Mouse (Mus musculus): ENCODE measurements around the gene Col5a3. TPM values are rescaled to one million over a fixed set of nuclear protein-coding genes. Genes with fewer than 3 reads are reported as not detected.

Gene Col5a3
- polyA plus RNA-seq, 1 experiment: 4.3 TPM

- TF ChIP-seq CTCF (IDR thresholded peaks at IDR 0.05; ENCODE audit: borderline replicate concordance, control insufficient read depth, extremely low read depth, insufficient read depth, low read length, poor library complexity) (no peak), POLR2A (IDR thresholded peaks at IDR 0.05; ENCODE audit: control insufficient read depth, extremely low read depth, insufficient read depth, low read length, poor library complexity) (no peak)
- Histone ChIP-seq H3K4me1 (replicated peaks; ENCODE audit: control insufficient read depth, insufficient read depth, low read length) (no peaks in the 10 kb centered on the region), H3K36me3 (ENCODE audit: control insufficient read depth, insufficient read depth, low read length) (no peaks in the 10 kb centered on the region), H3K4me3 (ENCODE audit: control insufficient read depth, insufficient read depth, low read length) (no peak overlapping the region), H3K27ac (ENCODE audit: control insufficient read depth, insufficient read depth, low read length) (no peak overlapping the region), H3K27me3 (ENCODE audit: control insufficient read depth, insufficient read depth, low read length) (no peaks in the 10 kb centered on the region)
- no peak for DNase-seq
- 16% methylated on average over 7 of the region's 7 CpGs for WGBS
These were observed 20.6 kb downstream of the Col5a3 start for GRCm38 (mm10) chr9:20794108-20794806.

DNA sequence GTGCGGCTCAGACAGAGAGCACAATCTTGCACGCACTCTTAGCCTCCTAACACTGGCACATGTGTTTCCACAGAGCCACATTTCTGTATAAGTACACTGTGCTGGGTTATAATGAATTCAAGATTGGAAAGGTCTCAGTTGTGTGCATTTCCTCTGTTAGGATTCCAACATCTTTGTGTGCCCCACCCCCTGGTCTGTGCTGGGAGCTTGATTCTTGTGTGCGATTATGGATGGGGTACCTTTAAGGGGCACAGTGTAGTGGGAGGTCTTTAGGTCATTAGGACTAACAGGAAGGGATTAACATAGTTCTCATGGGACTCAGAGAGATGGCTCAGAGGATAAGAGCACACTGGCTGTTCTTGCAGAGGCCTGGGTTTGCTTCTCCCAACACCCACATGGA lies 24.5 kb downstream of the Col5a3 start:
- no peak for TF ChIP-seq CTCF (IDR thresholded peaks at IDR 0.05; ENCODE audit: borderline replicate concordance, control insufficient read depth, extremely low read depth, insufficient read depth, low read length, poor library complexity)
- TF ChIP-seq POLR2A (IDR thresholded peaks at IDR 0.05; ENCODE audit: control insufficient read depth, extremely low read depth, insufficient read depth, low read length, poor library complexity): no peak
- H3K4me1 ChIP-seq (replicated peaks; ENCODE audit: control insufficient read depth, insufficient read depth, low read length): no peaks in the 10 kb centered on the region
- H3K27ac ChIP-seq (ENCODE audit: control insufficient read depth, insufficient read depth, low read length): no peak overlapping the region
- no peak for DNase-seq
- WGBS: 86% methylated on average over 3 of the region's 3 CpGs
- no peaks in the 10 kb centered on the region for H3K36me3 ChIP-seq (ENCODE audit: control insufficient read depth, insufficient read depth, low read length)
- H3K4me3 ChIP-seq (ENCODE audit: control insufficient read depth, insufficient read depth, low read length): no peak overlapping the region
- no peaks in the 10 kb centered on the region for H3K27me3 ChIP-seq (ENCODE audit: control insufficient read depth, insufficient read depth, low read length)

- no peak for DNase-seq
- TF ChIP-seq CTCF (IDR thresholded peaks at IDR 0.05; ENCODE audit: borderline replicate concordance, control insufficient read depth, extremely low read depth, insufficient read depth, low read length, poor library complexity): no peak
- no peak for TF ChIP-seq POLR2A (IDR thresholded peaks at IDR 0.05; ENCODE audit: control insufficient read depth, extremely low read depth, insufficient read depth, low read length, poor library complexity)
- H3K4me3 ChIP-seq (ENCODE audit: control insufficient read depth, insufficient read depth, low read length): no peak overlapping the region
- no peaks in the 10 kb centered on the region for H3K36me3 ChIP-seq (ENCODE audit: control insufficient read depth, insufficient read depth, low read length)
- no peak overlapping the region for H3K27ac ChIP-seq (ENCODE audit: control insufficient read depth, insufficient read depth, low read length)
- no peaks in the 10 kb centered on the region for H3K27me3 ChIP-seq (ENCODE audit: control insufficient read depth, insufficient read depth, low read length)
- no peaks in the 10 kb centered on the region for H3K4me1 ChIP-seq (replicated peaks; ENCODE audit: control insufficient read depth, insufficient read depth, low read length)
- WGBS: 76% methylated on average over 3 of the region's 4 CpGs
These were observed 25.2 kb downstream of the Col5a3 start for GRCm38 (mm10) chr9:20789651-20790050.

DNA sequence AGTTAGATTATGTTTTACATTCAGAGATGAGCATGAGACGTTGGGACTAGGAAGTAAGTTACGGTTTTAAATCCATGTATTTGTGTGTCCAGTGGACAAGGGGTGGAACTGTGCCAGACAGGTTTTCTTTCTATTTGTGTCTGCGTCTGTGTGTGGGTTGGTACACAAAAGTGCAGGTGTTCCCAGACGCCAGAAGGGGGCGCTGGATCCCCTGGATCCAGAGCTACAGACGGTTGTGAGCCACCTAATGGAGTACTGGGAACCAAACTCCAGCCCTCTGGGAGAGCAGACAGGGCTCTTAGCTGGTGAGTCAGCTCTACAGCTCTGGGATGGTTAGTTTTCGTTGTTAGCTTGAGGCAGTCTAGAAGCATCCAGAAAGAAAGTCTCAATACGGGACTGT lies 26.9 kb downstream of the Col5a3 start:
- WGBS: 85% methylated on average over 8 of the region's 8 CpGs
- no peak for TF ChIP-seq CTCF (IDR thresholded peaks at IDR 0.05; ENCODE audit: borderline replicate concordance, control insufficient read depth, extremely low read depth, insufficient read depth, low read length, poor library complexity)
- TF ChIP-seq POLR2A (IDR thresholded peaks at IDR 0.05; ENCODE audit: control insufficient read depth, extremely low read depth, insufficient read depth, low read length, poor library complexity): no peak

GRCm38 (mm10) chr9:20785055-20785454 lies 29.8 kb downstream of the Col5a3 start:
- TF ChIP-seq POLR2A (IDR thresholded peaks at IDR 0.05; ENCODE audit: control insufficient read depth, extremely low read depth, insufficient read depth, low read length, poor library complexity) (no peak), CTCF (IDR thresholded peaks at IDR 0.05; ENCODE audit: borderline replicate concordance, control insufficient read depth, extremely low read depth, insufficient read depth, low read length, poor library complexity) (no peak)
- no peaks in the 10 kb centered on the region for H3K4me1 ChIP-seq (replicated peaks; ENCODE audit: control insufficient read depth, insufficient read depth, low read length)
- H3K36me3 ChIP-seq (ENCODE audit: control insufficient read depth, insufficient read depth, low read length): no peaks in the 10 kb centered on the region
- H3K4me3 ChIP-seq (ENCODE audit: control insufficient read depth, insufficient read depth, low read length): no peak overlapping the region
- 89% methylated on average over 6 of the region's 6 CpGs for WGBS
- H3K27ac ChIP-seq (ENCODE audit: control insufficient read depth, insufficient read depth, low read length): no peak overlapping the region
- DNase-seq: no peak
- H3K27me3 ChIP-seq (ENCODE audit: control insufficient read depth, insufficient read depth, low read length): no peaks in the 10 kb centered on the region

More for the DNA sequence above, 26.9 kb downstream of the Col5a3 start:
- H3K27ac ChIP-seq (ENCODE audit: control insufficient read depth, insufficient read depth, low read length): no peak overlapping the region
- H3K36me3 ChIP-seq (ENCODE audit: control insufficient read depth, insufficient read depth, low read length): no peaks in the 10 kb centered on the region
- H3K4me3 ChIP-seq (ENCODE audit: control insufficient read depth, insufficient read depth, low read length): no peak overlapping the region
- no peaks in the 10 kb centered on the region for H3K27me3 ChIP-seq (ENCODE audit: control insufficient read depth, insufficient read depth, low read length)
- DNase-seq: no peak
- H3K4me1 ChIP-seq (replicated peaks; ENCODE audit: control insufficient read depth, insufficient read depth, low read length): no peaks in the 10 kb centered on the region

DNA sequence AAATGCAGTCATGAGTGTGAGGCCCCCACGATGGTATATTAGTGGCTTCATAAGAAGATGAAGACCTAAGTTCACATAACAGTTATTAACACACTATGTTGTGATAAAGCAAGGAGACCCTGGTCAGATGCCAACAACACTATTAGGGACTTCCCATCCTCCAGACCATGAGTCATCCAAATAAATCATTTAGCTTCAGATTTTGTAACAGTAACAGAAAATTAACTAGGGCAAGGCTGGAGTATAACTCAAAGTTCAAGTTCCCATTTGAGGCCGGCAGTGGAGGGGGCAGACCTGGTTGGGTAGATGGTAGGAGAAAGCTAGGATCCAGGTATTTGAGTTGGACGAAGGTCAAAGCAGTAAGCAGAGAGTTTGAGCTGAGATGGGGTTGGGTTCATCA lies 33.6 kb downstream of the Col5a3 start:
- no peaks in the 10 kb centered on the region for H3K27me3 ChIP-seq (ENCODE audit: control insufficient read depth, insufficient read depth, low read length)
- no peak overlapping the region for H3K27ac ChIP-seq (ENCODE audit: control insufficient read depth, insufficient read depth, low read length)
- no peak overlapping the region for H3K4me3 ChIP-seq (ENCODE audit: control insufficient read depth, insufficient read depth, low read length)
- WGBS: 86% methylated on average over 3 of the region's 3 CpGs
- H3K36me3 ChIP-seq (ENCODE audit: control insufficient read depth, insufficient read depth, low read length): no peaks in the 10 kb centered on the region
- TF ChIP-seq POLR2A (IDR thresholded peaks at IDR 0.05; ENCODE audit: control insufficient read depth, extremely low read depth, insufficient read depth, low read length, poor library complexity) (no peak), CTCF (IDR thresholded peaks at IDR 0.05; ENCODE audit: borderline replicate concordance, control insufficient read depth, extremely low read depth, insufficient read depth, low read length, poor library complexity) (no peak)
- H3K4me1 ChIP-seq (replicated peaks; ENCODE audit: control insufficient read depth, insufficient read depth, low read length): no peaks in the 10 kb centered on the region
- DNase-seq: no peak

Measured in thymus, adult 2 months (tissue).